In the genomic region with DNA sequence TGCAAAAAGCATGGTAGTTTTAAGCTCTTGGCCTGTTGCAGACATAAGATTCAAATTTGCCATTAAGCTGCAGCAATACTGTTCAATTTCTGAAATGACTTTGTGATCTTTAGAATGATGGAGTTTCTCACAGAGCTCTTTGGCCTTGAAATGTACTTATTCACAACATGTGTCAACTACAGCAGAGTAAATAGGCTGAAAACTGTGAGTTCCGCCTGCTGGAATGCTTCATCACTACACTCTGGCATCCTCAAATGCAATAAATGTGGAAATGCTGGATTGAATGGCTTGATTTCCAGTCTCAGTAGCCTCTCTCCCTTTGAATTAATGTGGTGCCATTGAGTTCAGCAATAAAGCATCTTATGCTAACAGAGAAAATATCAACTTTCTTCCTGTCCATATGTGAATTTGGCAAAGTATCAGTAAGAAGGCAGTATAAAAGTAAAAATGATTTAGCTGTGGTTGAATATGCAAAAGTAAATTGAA, we compare ENCODE assay signal across 20 mouse cellular contexts.
"Had no signal": no experiment of that assay in that cellular context is flagged by ENCODE, and none has a peak within 500 bp of the region (broad histone marks: within the 10 kb centered on the region; RNA-seq: fewer than 3 reads in every experiment).

No protein-coding gene starts in this region.

- H3K27ac ChIP-seq: intestine, embryonic 15.5 days; layer of hippocampus, adult 2 months; limb, embryonic 10.5 days; limb, embryonic 13.5 days; liver, embryonic 12.5 days; liver, embryonic 15.5 days; macrophage; midbrain, embryonic 12.5 days; midbrain, embryonic 15.5 days; neural tube, embryonic 12.5 days; neural tube, embryonic 15.5 days; stomach, embryonic 15.5 days had no signal

- H3K4me3 ChIP-seq: intestine, embryonic 15.5 days; layer of hippocampus, adult 2 months; limb, embryonic 10.5 days; limb, embryonic 13.5 days; liver, embryonic 12.5 days; liver, embryonic 15.5 days; midbrain, embryonic 12.5 days; midbrain, embryonic 15.5 days; neural tube, embryonic 12.5 days; neural tube, embryonic 15.5 days; stomach, embryonic 15.5 days had no signal

- DNase-seq: layer of hippocampus, adult 9-11 months; liver; lung, adult 18-20 months; retina, postnatal 1 day; right cerebral cortex, postnatal 25 days; spleen, adult 18-20 months; thymus, postnatal 25 days had no signal

- H3K4me2 ChIP-seq: intestine, embryonic 15.5 days; limb, embryonic 13.5 days; liver, embryonic 12.5 days; liver, embryonic 15.5 days; midbrain, embryonic 12.5 days; midbrain, embryonic 15.5 days; neural tube, embryonic 12.5 days; neural tube, embryonic 15.5 days; stomach, embryonic 15.5 days had no signal

- H3K27me3 ChIP-seq: intestine, embryonic 15.5 days; limb, embryonic 13.5 days; liver, embryonic 12.5 days; liver, embryonic 15.5 days; midbrain, embryonic 12.5 days; midbrain, embryonic 15.5 days; neural tube, embryonic 12.5 days; neural tube, embryonic 15.5 days; stomach, embryonic 15.5 days had no signal

- H3K9ac ChIP-seq: intestine, embryonic 15.5 days; limb, embryonic 13.5 days; liver, embryonic 12.5 days; liver, embryonic 15.5 days; midbrain, embryonic 12.5 days; midbrain, embryonic 15.5 days; neural tube, embryonic 12.5 days; neural tube, embryonic 15.5 days; stomach, embryonic 15.5 days had no signal

- H3K9me3 ChIP-seq: intestine, embryonic 15.5 days; limb, embryonic 10.5 days; limb, embryonic 13.5 days; liver, embryonic 12.5 days; liver, embryonic 15.5 days; midbrain, embryonic 12.5 days; midbrain, embryonic 15.5 days; neural tube, embryonic 12.5 days; neural tube, embryonic 15.5 days; stomach, embryonic 15.5 days had no signal

- H3K4me1 ChIP-seq: intestine, embryonic 15.5 days; limb, embryonic 10.5 days; limb, embryonic 13.5 days; liver, embryonic 12.5 days; liver, embryonic 15.5 days; midbrain, embryonic 12.5 days; midbrain, embryonic 15.5 days; neural tube, embryonic 12.5 days; neural tube, embryonic 15.5 days; stomach, embryonic 15.5 days had no signal

- ATAC-seq: hindbrain, embryonic 16.5 days; intestine, embryonic 15.5 days; liver, embryonic 12.5 days; midbrain, embryonic 15.5 days had no signal

- H3K36me3 ChIP-seq: intestine, embryonic 15.5 days; limb, embryonic 10.5 days; limb, embryonic 13.5 days; liver, embryonic 12.5 days; liver, embryonic 15.5 days; midbrain, embryonic 12.5 days; midbrain, embryonic 15.5 days; neural tube, embryonic 12.5 days; neural tube, embryonic 15.5 days; stomach, embryonic 15.5 days had no signal
